Mouse (Mus musculus) liver, postnatal 0 days (tissue): ENCODE data around the gene Cep112. TPM values are rescaled to one million over a fixed set of nuclear protein-coding genes. Genes with fewer than 3 reads are reported as not detected.
A peak's percentile ranks its signal among the peaks of the same experiment; 100 is the strongest.

Source experiments
- ATAC-seq: fragments of 200-750 bp; cut with Nextera tagmentation; 2 replicates; pipeline ENCODE4 v1.8.0; 2017; ENCODE audit warnings: mild to moderate bottlenecking, moderate library complexity
- DNase-seq: peaks from one replicate; pipeline ENCODE4 v3.0.0-alpha.2; 2016
- H3K27ac ChIP-seq: fragments of 300-500 bp; sonication (generic); 2 replicates; pipeline ENCODE4 v1.5.1; 2014; ENCODE audit warnings: antibody characterized with exemption, moderate library complexity, mild to moderate bottlenecking, low read depth
- H3K27me3 ChIP-seq: fragments of 300-500 bp; sonication (generic); 2 replicates; pipeline ENCODE4 v1.6.1; 2014; ENCODE audit warnings: low read length, control low read depth, mixed read lengths; ENCODE audit not compliant: insufficient read depth
- H3K36me3 ChIP-seq: fragments of 300-500 bp; sonication (generic); replicated peaks from 2 replicates; pipeline ENCODE4 v1.6.1; 2014; ENCODE audit warnings: mild to moderate bottlenecking, control low read depth, low read length, moderate library complexity, mixed read lengths; ENCODE audit not compliant: insufficient read depth
- H3K4me1 ChIP-seq: fragments of 300-500 bp; sonication (generic); 2 replicates; pipeline ENCODE4 v1.6.1; 2014; ENCODE audit warnings: antibody characterized with exemption, mild to moderate bottlenecking, control low read depth; ENCODE audit not compliant: insufficient read depth
- H3K4me2 ChIP-seq: fragments of 300-500 bp; sonication (generic); 2 replicates; pipeline ENCODE4 v1.6.1; 2014; ENCODE audit warnings: low read depth, mild to moderate bottlenecking, low read length, moderate library complexity, mixed read lengths
- H3K4me3 ChIP-seq: fragments of 300-500 bp; sonication (generic); 2 replicates; pipeline ENCODE4 v1.5.1; 2014; ENCODE audit warnings: low read depth, low read length
- H3K9ac ChIP-seq: fragments of 300-500 bp; sonication (generic); replicated peaks from 2 replicates; pipeline ENCODE4 v1.6.1; 2014; ENCODE audit warnings: mild to moderate bottlenecking, moderate library complexity
- H3K9me3 ChIP-seq: fragments of 300-500 bp; sonication (generic); 2 replicates; pipeline ENCODE4 v1.6.1; 2016; ENCODE audit warnings: mild to moderate bottlenecking, control low read depth, low read length, mixed read lengths
- CTCF ChIP-seq: sonication (generic); IDR thresholded peaks from 2 replicates; pipeline ENCODE4 v1.5.1; 2016; ENCODE audit warnings: antibody characterized with exemption, low read depth
- EP300 ChIP-seq: IDR thresholded peaks from 2 replicates; pipeline ENCODE4 v1.6.1; 2016; ENCODE audit warnings: antibody characterized with exemption, low read depth, mild to moderate bottlenecking
- WGBS: fragments of 180-500 bp; shearing (Covaris S2); extraction: QIAGEN DNeasy Blood & Tissue Kit; methylation state at CpG from one replicate; pipeline ENCODE4 v1.1.7; 2014; ENCODE audit not compliant: insufficient replicate concordance; 5-methylcytosine and 5-hydroxymethylcytosine counted together
- polyA plus RNA-seq: library from polyadenylated mRNA; unstranded; fragments of >200 nt; fragmentation: Nextera tagmentation; extraction: Ambion mirVana; gene quantifications from 2 replicates; pipeline ENCODE4 v1.2.1, GENCODE M21; 2015

The Cep112 gene
- 0.66 and 1.1 TPM in 2 replicates for polyA plus RNA-seq

- H3K4me3 ChIP-seq: peak within 1 kb of the TSS; percentile 67
- peak within 1 kb of the TSS; percentile 87 for H3K4me2 ChIP-seq
- peak; percentile 97 for ATAC-seq
- peaks cover 3% of the 10 kb centered on the region; the same call in 1 of the 2 replicates for H3K4me1 ChIP-seq
- peaks cover 7% of the 10 kb centered on the region; the same call in 1 of the 2 replicates for H3K27me3 ChIP-seq
- peak within 1 kb of the TSS; percentile 73 for H3K9ac ChIP-seq
- H3K27ac ChIP-seq: 0 out of 2 replicates have a peak within 1 kb of the TSS, but pooled peaks have one; percentile 16
- TF ChIP-seq CTCF (no peak), EP300 (no peak)
- H3K9me3 ChIP-seq: no peaks in the 10 kb centered on the region
- under 1% methylated on average over 61 of the region's 61 CpGs for WGBS
- DNase-seq: peak; percentile 93
- H3K36me3 ChIP-seq: no peaks in the 10 kb centered on the region
Observed at GRCm38 (mm10) chr11:108424889-108425591, at the start of gene Cep112. Gene Cep112, plus strand, starts transcription at chr11:108425192.

- H3K4me3 ChIP-seq: no peak overlapping the region
- 73% methylated on average over 7 of the region's 7 CpGs for WGBS
- ATAC-seq: no peak
- no peak overlapping the region for H3K4me2 ChIP-seq
- H3K9me3 ChIP-seq: no peaks in the 10 kb centered on the region
- no peak overlapping the region for H3K27ac ChIP-seq
- H3K27me3 ChIP-seq: no peaks in the 10 kb centered on the region
- DNase-seq: no peak
- H3K36me3 ChIP-seq: no peaks in the 10 kb centered on the region
- H3K9ac ChIP-seq: no peak overlapping the region
- no peaks in the 10 kb centered on the region for H3K4me1 ChIP-seq
- TF ChIP-seq EP300 (no peak), CTCF (no peak)
Observed at GRCm38 (mm10) chr11:108376815-108377214, 48.2 kb upstream of the Cep112 start.

DNA sequence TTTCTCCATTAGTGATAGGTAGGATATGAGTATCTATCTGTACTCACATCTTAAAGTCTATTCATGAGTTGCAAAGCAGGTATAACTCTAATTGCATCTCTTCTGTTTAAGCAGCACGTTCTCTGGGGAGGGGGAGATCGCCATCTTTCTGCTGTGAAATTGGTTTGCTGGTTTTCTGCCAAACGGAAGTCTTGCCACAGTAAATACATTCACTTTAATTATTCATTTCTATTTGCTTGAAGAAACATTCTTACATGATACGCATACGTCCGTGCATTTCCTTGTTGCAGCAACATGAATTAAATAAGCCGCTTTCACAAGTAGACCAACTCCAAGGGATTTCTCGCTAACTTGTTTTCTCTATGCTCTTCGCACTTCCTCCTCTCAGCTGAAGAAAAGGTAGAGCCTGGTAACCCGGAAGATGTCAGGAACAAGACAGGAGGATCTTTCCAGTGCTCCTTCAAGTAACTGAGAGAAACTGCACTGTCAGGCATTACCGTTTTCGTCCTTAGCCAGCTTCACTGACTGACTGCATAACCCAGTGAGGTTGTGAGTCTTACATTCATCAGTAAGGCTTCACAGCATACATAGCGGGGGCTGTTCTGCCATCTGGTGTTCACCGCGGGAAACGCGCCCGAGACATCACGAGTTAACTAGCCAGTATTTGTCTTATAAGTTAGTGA, 47.2 kb upstream of the Cep112 start:
- no peak overlapping the region for H3K4me3 ChIP-seq
- WGBS: 33% methylated on average over 19 of the region's 19 CpGs
- peak; percentile 84 for DNase-seq
- H3K4me2 ChIP-seq: peak overlapping the region; percentile 29; the same call in 1 of the 2 replicates
- no peaks in the 10 kb centered on the region for H3K4me1 ChIP-seq
- H3K9me3 ChIP-seq: no peaks in the 10 kb centered on the region
- no peak overlapping the region for H3K9ac ChIP-seq
- no peaks in the 10 kb centered on the region for H3K36me3 ChIP-seq
- TF ChIP-seq CTCF (peak; percentile 91), EP300 (no peak)
- H3K27ac ChIP-seq: no peak overlapping the region
- H3K27me3 ChIP-seq: no peaks in the 10 kb centered on the region
- ATAC-seq: peak; percentile 60; the same call in 1 of the 2 replicates

GRCm38 (mm10) chr11:108378363-108378751, 46.6 kb upstream of the Cep112 start:
- no peak overlapping the region for H3K9ac ChIP-seq
- ATAC-seq: no peak
- no peak for DNase-seq
- H3K4me1 ChIP-seq: no peaks in the 10 kb centered on the region
- H3K4me3 ChIP-seq: no peak overlapping the region
- no peaks in the 10 kb centered on the region for H3K36me3 ChIP-seq
- H3K27ac ChIP-seq: no peak overlapping the region
- no peaks in the 10 kb centered on the region for H3K9me3 ChIP-seq
- 85% methylated on average over 4 of the region's 4 CpGs for WGBS
- TF ChIP-seq CTCF (no peak), EP300 (no peak)
- H3K4me2 ChIP-seq: no peak overlapping the region
- no peaks in the 10 kb centered on the region for H3K27me3 ChIP-seq

- Histone ChIP-seq H3K9ac (no peak overlapping the region), H3K36me3 (no peaks in the 10 kb centered on the region), H3K4me1 (no peaks in the 10 kb centered on the region), H3K4me3 (no peak overlapping the region), H3K27ac (no peak overlapping the region), H3K9me3 (no peaks in the 10 kb centered on the region), H3K4me2 (no peak overlapping the region), H3K27me3 (no peaks in the 10 kb centered on the region)
- 60% methylated on average over 3 of the region's 3 CpGs for WGBS
- peak; percentile 56 for ATAC-seq
- TF ChIP-seq EP300 (no peak), CTCF (no peak)
- DNase-seq: no peak
Observed at GRCm38 (mm10) chr11:108382664-108383063, 42.3 kb upstream of the Cep112 start.

GRCm38 (mm10) chr11:108384920-108385665, 39.9 kb upstream of the Cep112 start:
- H3K9ac ChIP-seq: 0 out of 2 replicates have a peak overlapping the region, but pooled peaks have one; percentile 4
- DNase-seq (no peak), ATAC-seq (peak; percentile 95)
- H3K27ac ChIP-seq: peak overlapping the region; percentile 86
- no peaks in the 10 kb centered on the region for H3K36me3 ChIP-seq
- no peaks in the 10 kb centered on the region for H3K27me3 ChIP-seq
- no peaks in the 10 kb centered on the region for H3K9me3 ChIP-seq
- 49% methylated on average over 4 of the region's 4 CpGs for WGBS
- TF ChIP-seq EP300 (peak; percentile 18; the same call in 1 of the 2 replicates), CTCF (no peak)
- H3K4me2 ChIP-seq: no peak overlapping the region
- H3K4me1 ChIP-seq: no peaks in the 10 kb centered on the region
- H3K4me3 ChIP-seq: no peak overlapping the region
